Mouse (Mus musculus) neural tube, embryonic 14.5 days (tissue): ENCODE results near the gene Dab2ip. TPM values are rescaled to one million over a fixed set of nuclear protein-coding genes. Genes with fewer than 3 reads are reported as not detected.
A peak's percentile ranks its signal among the peaks of the same experiment; 100 is the strongest.

Experiments
- ATAC-seq: fragments of 200-750 bp; cut with Nextera tagmentation; 2 replicates; pipeline ENCODE4 v1.8.0; 2017; ENCODE audit warnings: low read depth, mild to moderate bottlenecking, moderate TSS enrichment, moderate library complexity
- H3K27ac ChIP-seq: fragments of 300-500 bp; sonication (generic); 2 replicates; pipeline ENCODE4 v1.5.1; 2014; ENCODE audit warnings: low read depth, mild to moderate bottlenecking, control low read depth, low read length, moderate library complexity, mixed read lengths
- H3K27me3 ChIP-seq: fragments of 300-500 bp; sonication (generic); 2 replicates; pipeline ENCODE4 v1.6.1; 2014; ENCODE audit warnings: low read length; ENCODE audit not compliant: control insufficient read depth, insufficient read depth
- H3K36me3 ChIP-seq: fragments of 300-500 bp; sonication (generic); 2 replicates; pipeline ENCODE4 v1.6.1; 2014; ENCODE audit warnings: low read length, mixed read lengths; ENCODE audit not compliant: control insufficient read depth, insufficient read depth
- H3K4me1 ChIP-seq: fragments of 300-500 bp; sonication (generic); 2 replicates; pipeline ENCODE4 v1.6.1; 2014; ENCODE audit warnings: low read length; ENCODE audit not compliant: control insufficient read depth, insufficient read depth
- H3K4me2 ChIP-seq: fragments of 300-500 bp; sonication (generic); 2 replicates; pipeline ENCODE4 v1.6.1; 2014; ENCODE audit warnings: mild to moderate bottlenecking, low read depth, low read length, control low read depth
- H3K4me3 ChIP-seq: fragments of 300-500 bp; sonication (generic); 2 replicates; pipeline ENCODE4 v1.5.1; 2014; ENCODE audit warnings: low read depth, low read length, control low read depth, mixed read lengths
- H3K9ac ChIP-seq: fragments of 300-500 bp; sonication (generic); replicated peaks from 2 replicates; pipeline ENCODE4 v1.6.1; 2014; ENCODE audit warnings: low read depth, mild to moderate bottlenecking, control low read depth, low read length, mixed read lengths
- H3K9me3 ChIP-seq: fragments of 300-500 bp; sonication (generic); 2 replicates; pipeline ENCODE4 v1.6.1; 2016; ENCODE audit warnings: low read length; ENCODE audit not compliant: control insufficient read depth
- WGBS: fragments of 180-500 bp; shearing (Covaris S2); extraction: QIAGEN DNeasy Blood & Tissue Kit; methylation state at CpG from one replicate; pipeline ENCODE4 v1.1.7; 2014; 5-methylcytosine and 5-hydroxymethylcytosine counted together
- polyA plus RNA-seq: library from polyadenylated mRNA; unstranded; fragments of >200 nt; fragmentation: Nextera tagmentation; extraction: Ambion mirVana; gene quantifications from 2 replicates; pipeline ENCODE4 v1.2.1, GENCODE M21; 2014

Dab2ip gene
- polyA plus RNA-seq, 1 experiment from 2014 or later = 48.5 TPM

- no peak for ATAC-seq
- no peak overlapping the region for H3K4me3 ChIP-seq
- H3K4me2 ChIP-seq = no peak overlapping the region
- H3K9ac ChIP-seq = no peak overlapping the region
- 77% methylated on average over 3 of the region's 3 CpGs for WGBS
- no peaks in the 10 kb centered on the region for H3K27me3 ChIP-seq
- H3K36me3 ChIP-seq = no peaks in the 10 kb centered on the region
- no peak overlapping the region for H3K27ac ChIP-seq
- no peaks in the 10 kb centered on the region for H3K4me1 ChIP-seq
- no peaks in the 10 kb centered on the region for H3K9me3 ChIP-seq
These were observed 40.8 kb downstream of the Dab2ip start for GRCm38 (mm10) chr2:35598819-35599218.

GRCm38 (mm10) chr2:35601665-35602064 lies 43.6 kb downstream of the Dab2ip start:
- Histone ChIP-seq H3K27me3 (no peaks in the 10 kb centered on the region), H3K36me3 (no peaks in the 10 kb centered on the region), H3K9ac (no peak overlapping the region), H3K4me1 (no peaks in the 10 kb centered on the region), H3K4me3 (no peak overlapping the region), H3K4me2 (no peak overlapping the region), H3K27ac (no peak overlapping the region), H3K9me3 (no peaks in the 10 kb centered on the region)
- 79% methylated on average over 3 of the region's 3 CpGs for WGBS
- no peak for ATAC-seq

GRCm38 (mm10) chr2:35607476-35607875 lies 49.4 kb downstream of the Dab2ip start:
- ATAC-seq = no peak
- Histone ChIP-seq H3K9ac (no peak overlapping the region), H3K4me3 (no peak overlapping the region), H3K27ac (no peak overlapping the region), H3K4me1 (peaks cover 22% of the 10 kb centered on the region), H3K9me3 (no peaks in the 10 kb centered on the region), H3K4me2 (no peak overlapping the region), H3K36me3 (no peaks in the 10 kb centered on the region), H3K27me3 (no peaks in the 10 kb centered on the region)
- 6% methylated on average over 8 of the region's 8 CpGs for WGBS

GRCm38 (mm10) chr2:35608856-35609255 lies 50.8 kb downstream of the Dab2ip start:
- Histone ChIP-seq H3K9ac (no peak overlapping the region), H3K27ac (no peak overlapping the region), H3K27me3 (no peaks in the 10 kb centered on the region), H3K4me2 (no peak overlapping the region), H3K4me1 (peaks cover 22% of the 10 kb centered on the region), H3K9me3 (no peaks in the 10 kb centered on the region), H3K36me3 (no peaks in the 10 kb centered on the region), H3K4me3 (no peak overlapping the region)
- ATAC-seq = no peak
- 81% methylated on average over 7 of the region's 7 CpGs for WGBS

GRCm38 (mm10) chr2:35609317-35609716 lies 51.3 kb downstream of the Dab2ip start:
- peaks cover 22% of the 10 kb centered on the region for H3K4me1 ChIP-seq
- 51% methylated on average over 9 of the region's 9 CpGs for WGBS
- no peak overlapping the region for H3K4me2 ChIP-seq

GRCm38 (mm10) chr2:35610168-35610951 lies 52.3 kb downstream of the Dab2ip start:
- H3K4me3 ChIP-seq = no peak overlapping the region
- H3K27me3 ChIP-seq = no peaks in the 10 kb centered on the region
- no peaks in the 10 kb centered on the region for H3K36me3 ChIP-seq
- peaks cover 22% of the 10 kb centered on the region for H3K4me1 ChIP-seq
- H3K9ac ChIP-seq = no peak overlapping the region
- no peak overlapping the region for H3K4me2 ChIP-seq
- ATAC-seq = 0 out of 2 replicates have a peak, but pooled peaks have one; percentile 24
- H3K9me3 ChIP-seq = no peaks in the 10 kb centered on the region
- 10% methylated on average over 11 of the region's 11 CpGs for WGBS
- H3K27ac ChIP-seq = no peak overlapping the region

More at GRCm38 (mm10) chr2:35609317-35609716, 51.3 kb downstream of the Dab2ip start:
- no peak for ATAC-seq
- Histone ChIP-seq H3K9ac (no peak overlapping the region), H3K4me3 (no peak overlapping the region), H3K36me3 (no peaks in the 10 kb centered on the region), H3K9me3 (no peaks in the 10 kb centered on the region), H3K27ac (no peak overlapping the region), H3K27me3 (no peaks in the 10 kb centered on the region)

GRCm38 (mm10) chr2:35610976-35611375 lies 52.9 kb downstream of the Dab2ip start:
- ATAC-seq = no peak

GRCm38 (mm10) chr2:35611645-35612044 lies 53.6 kb downstream of the Dab2ip start:
- 75% methylated on average over 4 of the region's 4 CpGs for WGBS
- H3K27ac ChIP-seq = no peak overlapping the region
- H3K9me3 ChIP-seq = no peaks in the 10 kb centered on the region
- H3K36me3 ChIP-seq = no peaks in the 10 kb centered on the region
- H3K9ac ChIP-seq = no peak overlapping the region
- peaks cover 22% of the 10 kb centered on the region for H3K4me1 ChIP-seq
- H3K4me2 ChIP-seq = no peak overlapping the region
- no peak overlapping the region for H3K4me3 ChIP-seq
- no peaks in the 10 kb centered on the region for H3K27me3 ChIP-seq
- no peak for ATAC-seq

More at GRCm38 (mm10) chr2:35610976-35611375, 52.9 kb downstream of the Dab2ip start:
- Histone ChIP-seq H3K4me3 (no peak overlapping the region), H3K36me3 (no peaks in the 10 kb centered on the region), H3K9ac (no peak overlapping the region), H3K27ac (no peak overlapping the region), H3K27me3 (no peaks in the 10 kb centered on the region), H3K9me3 (no peaks in the 10 kb centered on the region), H3K4me2 (no peak overlapping the region), H3K4me1 (peaks cover 22% of the 10 kb centered on the region)
- 53% methylated on average over 7 of the region's 7 CpGs for WGBS

GRCm38 (mm10) chr2:35612297-35612696 lies 54.2 kb downstream of the Dab2ip start:
- Histone ChIP-seq H3K4me1 (peaks cover 19% of the 10 kb centered on the region), H3K4me3 (no peak overlapping the region), H3K9me3 (no peaks in the 10 kb centered on the region), H3K27ac (no peak overlapping the region), H3K4me2 (no peak overlapping the region), H3K27me3 (no peaks in the 10 kb centered on the region), H3K36me3 (no peaks in the 10 kb centered on the region), H3K9ac (no peak overlapping the region)
- 88% methylated on average over 7 of the region's 7 CpGs for WGBS
- ATAC-seq = no peak
